Mouse (Mus musculus) bone marrow macrophage, adult 2 months (primary cell): ENCODE data around the gene Tnfrsf25.

ENCODE experiments used
- CTCF ChIP-seq: IDR thresholded peaks from 2 replicates; pipeline ENCODE4 v1.5.1; 2012; ENCODE audit warnings: low read depth, mild to moderate bottlenecking, low read length, moderate library complexity
- POLR2A ChIP-seq: IDR thresholded peaks from 2 replicates; pipeline ENCODE4 v1.6.1; 2012; ENCODE audit warnings: mild to moderate bottlenecking, low read depth, low read length, borderline replicate concordance

DNA sequence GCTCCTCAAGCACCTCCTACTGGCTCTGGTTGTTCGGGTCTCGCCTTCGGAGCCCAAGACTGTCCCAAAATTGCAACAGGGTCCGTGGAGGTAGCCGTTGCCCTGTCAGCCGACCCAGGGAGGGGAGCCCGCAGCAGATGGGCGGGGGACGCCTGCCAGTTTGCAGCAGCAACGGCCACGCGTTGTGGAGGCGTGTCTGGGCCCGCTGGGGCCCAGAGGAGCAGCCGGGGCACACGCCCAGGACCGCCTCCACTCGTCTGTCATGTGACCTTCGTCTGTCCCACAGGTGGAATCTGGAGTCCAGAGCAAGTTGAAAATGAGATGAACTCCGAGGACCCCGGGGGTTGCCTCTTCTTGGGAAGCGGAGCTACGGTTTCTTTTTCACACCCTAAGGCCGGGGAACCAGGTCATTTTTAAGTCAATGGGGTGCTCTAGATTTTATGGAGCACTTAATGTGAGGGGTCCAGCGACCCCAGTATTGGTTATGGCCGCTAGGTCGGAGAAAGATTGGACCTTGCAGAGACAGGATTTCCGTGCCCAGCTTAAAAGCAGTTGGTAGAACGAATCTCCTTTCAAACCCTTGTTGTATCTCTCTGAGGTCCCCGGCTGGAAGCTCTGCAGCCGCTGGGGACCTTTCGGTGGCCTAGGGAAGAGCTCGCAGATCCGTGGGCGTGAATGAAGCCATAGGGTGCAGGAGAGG is 43.0 kb downstream of the Tnfrsf25 start, which contains the start of gene Hes2:
- TF ChIP-seq CTCF (no peak), POLR2A (no peak)
